Mouse (Mus musculus) kidney, adult 18-20 months (tissue): ENCODE results near the gene Map4k2.
A peak's percentile ranks its signal among the peaks of the same experiment; 100 is the strongest.
"Not testable (repeated sequence)": the region's sequence is repeated elsewhere in the genome, so short reads cannot be mapped to it uniquely, and the experiment has no call there.

Source experiments
- DNase-seq: peaks from one replicate; pipeline ENCODE4 v3.0.0; 2021

Gene Map4k2

DNA sequence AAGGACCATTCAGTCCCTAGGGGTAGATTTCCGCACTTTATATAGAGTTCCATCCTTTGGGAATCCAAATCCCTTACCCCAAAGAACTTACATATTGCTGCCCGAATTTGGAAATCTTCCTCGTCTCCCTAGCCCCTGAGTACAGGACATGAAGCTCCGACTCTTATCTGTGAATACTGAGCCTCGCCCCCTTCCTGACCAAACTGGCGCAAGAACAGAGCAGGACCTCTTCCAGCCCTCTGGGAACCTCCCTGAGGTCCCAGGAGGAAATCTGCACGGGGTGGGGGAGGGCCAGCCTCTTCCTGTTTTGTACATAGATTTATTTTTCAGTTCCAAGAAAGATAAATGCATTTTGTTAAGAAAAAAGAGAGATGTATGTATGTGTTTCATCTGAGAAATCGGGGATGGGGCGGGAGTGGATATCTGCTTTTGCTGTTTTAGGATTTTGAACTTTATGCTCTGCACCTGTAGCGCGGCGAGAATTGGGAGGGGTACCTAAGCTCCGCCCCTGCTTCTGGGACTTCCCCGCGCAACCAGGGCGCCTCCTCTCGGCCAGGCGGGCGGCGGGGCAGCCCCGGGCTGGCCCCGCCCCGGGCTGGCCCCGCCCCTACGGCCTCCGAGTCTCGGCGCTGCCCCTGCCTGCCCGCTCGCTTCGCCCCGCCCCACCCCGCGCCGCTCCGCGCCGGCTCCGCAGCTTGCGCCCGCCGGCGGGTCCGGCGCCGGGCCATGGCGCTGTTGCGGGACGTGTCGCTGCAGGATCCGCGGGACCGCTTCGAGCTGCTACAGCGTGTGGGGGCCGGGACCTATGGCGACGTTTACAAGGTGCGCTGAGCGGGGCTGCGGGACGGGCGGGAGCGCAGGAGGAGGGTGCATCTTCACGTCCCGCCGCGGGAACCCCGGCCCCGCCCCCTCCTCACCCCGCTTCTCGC lies at the start of gene Map4k2:
Gene Map4k2, plus strand, starts transcription at position 612 of the 929 bp plus-strand sequence.
- peak; percentile 89 for DNase-seq

DNA sequence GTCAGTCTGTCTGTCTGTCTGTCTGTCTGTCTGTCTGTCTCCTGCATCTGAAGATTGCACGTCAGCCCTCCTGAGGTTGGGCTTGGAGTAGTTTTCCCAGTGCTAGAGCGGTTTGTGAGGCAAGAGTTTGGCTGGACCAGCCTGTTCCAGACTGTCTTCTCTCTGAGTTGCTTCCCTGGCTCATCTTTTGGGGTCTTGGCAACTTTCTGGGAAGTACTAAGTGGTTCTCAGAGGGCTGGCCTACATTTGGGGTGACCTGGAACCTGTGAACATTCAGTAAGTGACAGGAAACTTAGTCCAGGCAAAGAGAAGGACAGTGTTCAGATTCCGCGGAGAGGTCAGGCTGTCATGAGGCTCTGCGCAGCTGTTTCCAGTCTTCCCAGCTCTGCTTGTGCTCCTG lies 48.7 kb upstream of the Map4k2 start:
- no peak for DNase-seq

DNA sequence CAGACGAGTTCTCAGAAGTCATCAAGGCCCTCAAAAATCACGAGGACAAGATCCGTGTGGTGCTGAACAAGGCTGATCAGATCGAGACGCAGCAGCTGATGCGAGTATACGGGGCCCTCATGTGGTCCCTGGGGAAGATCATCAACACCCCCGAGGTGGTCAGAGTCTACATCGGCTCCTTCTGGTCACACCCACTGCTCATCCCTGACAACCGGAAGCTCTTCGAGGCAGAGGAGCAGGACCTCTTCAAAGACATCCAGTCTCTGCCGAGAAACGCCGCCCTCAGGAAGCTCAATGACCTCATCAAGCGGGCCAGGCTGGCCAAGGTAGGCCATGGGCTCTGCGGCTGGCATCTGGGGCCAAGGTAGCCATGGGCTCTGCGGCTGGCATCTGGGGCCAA lies 46.6 kb upstream of the Map4k2 start:
- no peak for DNase-seq

DNA sequence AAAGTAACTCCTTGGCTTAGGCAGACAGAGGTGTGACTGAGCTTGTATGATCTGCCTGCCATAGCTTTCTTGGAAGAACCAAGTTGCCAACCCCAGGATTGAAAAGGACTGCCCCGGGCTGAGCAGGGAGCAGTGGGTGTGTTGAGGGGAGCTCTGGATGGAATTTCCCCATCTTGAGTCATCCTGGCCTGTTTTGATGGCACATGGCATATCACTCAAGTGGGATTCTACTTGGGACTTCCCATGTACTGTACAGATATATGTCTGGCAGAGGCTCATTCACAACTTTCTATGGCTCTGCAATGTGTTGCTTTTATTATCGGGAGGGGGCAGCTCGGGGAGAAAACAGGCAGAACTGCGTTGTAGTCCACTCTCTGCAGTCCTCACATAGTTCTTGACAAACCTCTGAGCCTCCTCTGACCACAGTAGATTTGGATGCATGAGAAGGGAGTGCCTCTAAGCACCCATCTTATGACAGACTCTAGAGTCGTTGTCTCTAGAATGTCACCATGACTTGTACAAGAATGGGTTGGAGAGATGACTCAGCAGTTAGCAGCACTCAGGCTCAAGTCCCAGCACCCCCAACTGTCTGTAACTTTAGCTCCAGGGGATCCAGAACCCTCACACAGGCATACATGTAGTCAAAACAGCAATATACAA lies 44.3 kb upstream of the Map4k2 start:
- no peak for DNase-seq

DNA sequence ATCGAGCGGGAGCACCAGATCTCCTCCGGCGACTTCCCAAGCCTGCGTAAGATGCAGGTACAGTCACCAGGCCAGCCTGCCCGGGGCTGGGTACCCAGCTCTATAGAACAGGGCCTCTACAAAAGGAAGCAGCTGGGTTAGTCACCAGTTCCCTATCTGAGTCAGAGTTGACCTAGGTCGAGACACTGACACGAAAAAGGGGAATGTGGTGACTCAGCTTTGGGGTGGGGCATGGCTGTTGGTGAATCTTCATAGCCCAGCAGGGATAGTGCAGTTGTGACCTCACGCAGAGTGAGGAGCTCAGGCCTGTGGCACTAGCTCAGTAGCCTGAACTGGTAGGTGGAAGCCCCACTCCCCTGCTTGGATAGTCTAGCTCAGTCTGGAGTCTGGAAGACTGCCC lies 43.3 kb upstream of the Map4k2 start:
- peak; percentile 43 for DNase-seq

DNA sequence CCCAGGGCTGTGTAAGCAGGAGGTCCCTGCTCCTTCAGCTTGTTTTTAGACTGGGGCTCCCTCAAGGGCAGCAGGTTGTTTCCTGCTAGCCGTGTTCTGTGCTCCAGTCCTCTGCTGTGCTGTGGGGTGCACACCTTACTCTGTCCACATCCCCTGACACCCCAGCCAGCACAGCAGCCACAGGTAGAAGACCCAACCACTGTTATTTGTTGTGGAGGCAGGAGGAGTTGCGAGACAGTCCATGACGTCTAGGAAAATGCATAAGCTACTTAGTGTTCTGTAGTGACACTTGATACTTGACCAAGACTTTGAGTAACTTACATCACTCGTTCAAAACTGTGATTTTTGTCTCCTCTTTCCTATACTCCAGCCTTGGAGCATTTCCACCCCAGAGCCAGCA lies 41.9 kb upstream of the Map4k2 start:
- DNase-seq: no peak

DNA sequence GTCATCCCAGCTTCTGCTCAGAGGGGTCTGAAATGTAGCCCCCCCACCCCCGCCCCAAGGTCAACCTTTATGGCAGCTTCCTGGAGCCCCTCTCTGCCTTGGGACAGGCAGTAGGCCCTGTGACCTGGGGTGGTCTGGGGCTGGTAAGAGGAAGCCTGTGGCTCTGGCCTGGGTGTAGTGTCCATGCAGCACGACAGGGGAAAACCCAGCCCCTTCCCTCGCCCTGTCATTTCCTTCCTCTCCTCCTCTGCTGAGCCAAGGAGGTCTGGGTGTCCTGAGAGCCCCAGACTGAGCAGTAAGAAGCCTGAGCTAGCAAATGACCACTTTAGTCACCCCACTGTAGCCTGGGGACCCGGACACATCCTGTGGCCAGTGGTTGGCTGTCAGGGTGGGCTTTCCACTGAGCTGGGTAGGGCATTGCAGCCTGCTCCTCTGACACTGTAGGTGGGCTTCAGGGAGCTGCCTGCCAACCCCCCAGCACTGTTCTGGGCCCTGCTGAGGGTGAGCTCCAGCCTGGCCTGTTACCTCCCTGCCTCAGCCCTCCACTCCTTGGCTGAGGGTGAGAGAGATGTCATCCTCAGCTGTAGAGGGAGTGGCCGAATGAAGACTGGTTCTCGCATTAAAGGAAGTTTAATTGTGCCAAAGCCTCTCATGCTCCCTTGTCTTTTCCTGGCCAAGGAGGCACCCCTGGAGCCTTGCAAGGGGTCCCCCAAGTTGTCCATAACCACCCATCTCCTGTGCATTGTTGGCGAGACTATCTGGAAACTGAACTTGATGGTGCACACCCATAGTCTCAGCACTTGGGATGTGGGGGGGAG lies 41.3 kb upstream of the Map4k2 start:
- DNase-seq: peak; percentile 12

DNA sequence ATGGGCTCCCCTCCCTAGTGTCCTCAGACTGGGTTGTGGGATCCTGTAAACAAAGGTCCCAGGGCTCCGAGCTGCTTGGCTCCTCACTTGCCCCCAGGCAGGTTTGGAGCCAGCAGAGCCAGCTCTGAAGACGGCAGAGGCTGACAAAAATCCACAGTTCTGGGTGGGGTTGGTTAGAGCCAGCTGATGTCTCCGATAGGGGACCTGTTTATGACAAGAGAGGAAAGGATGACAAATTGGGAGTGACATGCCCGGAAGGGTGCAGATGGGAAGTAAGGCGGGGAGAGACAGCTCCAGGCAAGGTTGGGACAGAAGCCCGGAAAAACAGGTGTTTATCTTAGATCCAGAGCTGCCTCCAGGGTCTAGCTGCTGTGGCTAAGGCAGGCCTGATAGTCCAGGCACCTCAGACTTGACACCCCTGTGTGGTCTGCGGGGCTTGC lies 40.5 kb upstream of the Map4k2 start:
- DNase-seq: peak; percentile 22

DNA sequence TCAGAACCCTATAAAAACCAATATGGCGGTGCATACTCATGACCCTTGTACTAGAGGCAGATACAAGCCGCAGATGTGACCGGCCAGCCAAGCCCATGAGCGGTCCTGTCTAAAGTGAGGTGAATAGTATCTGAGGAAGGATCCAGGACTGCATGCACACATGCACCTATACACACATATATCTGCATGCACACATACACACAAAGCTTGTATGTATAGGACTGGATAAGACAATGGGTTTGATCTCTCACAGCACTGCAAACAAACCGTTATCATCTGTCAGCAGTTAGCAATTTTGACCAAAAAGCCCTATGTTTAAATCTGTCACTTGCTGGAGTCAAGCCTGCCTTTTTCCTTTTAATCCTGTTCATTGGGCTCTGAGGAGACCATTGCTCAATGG lies 38.8 kb upstream of the Map4k2 start:
- DNase-seq: no peak

DNA sequence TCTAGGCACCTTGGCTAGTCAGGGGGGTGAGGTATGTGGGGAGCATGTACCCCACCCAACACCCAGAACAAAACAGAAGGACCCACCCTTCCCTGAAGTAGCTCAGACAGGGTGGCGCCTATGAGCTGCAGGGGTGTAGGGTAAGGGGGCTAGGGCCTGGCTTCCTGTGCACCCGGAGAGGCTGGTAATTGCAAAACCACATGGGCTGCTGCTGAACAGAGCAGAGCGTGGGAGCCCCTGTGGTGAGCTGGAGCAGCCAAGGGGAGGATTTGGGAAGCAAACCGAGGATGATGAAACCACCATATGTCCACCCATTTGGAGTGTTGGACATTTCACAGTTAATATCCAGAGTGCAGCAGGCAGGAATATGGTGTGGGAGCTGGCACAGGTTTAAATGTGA lies 38.4 kb upstream of the Map4k2 start:
- no peak for DNase-seq

DNA sequence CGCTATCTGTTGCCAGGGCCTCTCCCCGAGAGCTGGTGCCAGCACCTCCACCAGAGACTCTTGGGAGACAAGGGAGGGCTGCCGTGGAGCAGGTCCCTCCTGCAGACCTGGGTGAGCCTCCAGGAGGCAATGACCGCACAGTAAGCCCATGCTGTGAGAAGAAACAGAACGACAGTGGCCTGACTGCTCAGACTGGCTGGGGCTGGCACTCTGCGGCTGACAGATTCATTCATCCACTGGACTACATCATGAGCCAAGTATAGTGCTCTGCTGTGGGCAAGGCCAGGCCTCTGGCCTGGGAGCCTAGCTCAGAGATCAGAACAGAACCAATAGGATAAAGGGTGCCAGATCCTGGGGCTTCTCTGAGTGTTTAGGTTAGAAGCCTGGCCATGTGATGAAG lies 37.1 kb upstream of the Map4k2 start:
- DNase-seq: peak; percentile 12

DNA sequence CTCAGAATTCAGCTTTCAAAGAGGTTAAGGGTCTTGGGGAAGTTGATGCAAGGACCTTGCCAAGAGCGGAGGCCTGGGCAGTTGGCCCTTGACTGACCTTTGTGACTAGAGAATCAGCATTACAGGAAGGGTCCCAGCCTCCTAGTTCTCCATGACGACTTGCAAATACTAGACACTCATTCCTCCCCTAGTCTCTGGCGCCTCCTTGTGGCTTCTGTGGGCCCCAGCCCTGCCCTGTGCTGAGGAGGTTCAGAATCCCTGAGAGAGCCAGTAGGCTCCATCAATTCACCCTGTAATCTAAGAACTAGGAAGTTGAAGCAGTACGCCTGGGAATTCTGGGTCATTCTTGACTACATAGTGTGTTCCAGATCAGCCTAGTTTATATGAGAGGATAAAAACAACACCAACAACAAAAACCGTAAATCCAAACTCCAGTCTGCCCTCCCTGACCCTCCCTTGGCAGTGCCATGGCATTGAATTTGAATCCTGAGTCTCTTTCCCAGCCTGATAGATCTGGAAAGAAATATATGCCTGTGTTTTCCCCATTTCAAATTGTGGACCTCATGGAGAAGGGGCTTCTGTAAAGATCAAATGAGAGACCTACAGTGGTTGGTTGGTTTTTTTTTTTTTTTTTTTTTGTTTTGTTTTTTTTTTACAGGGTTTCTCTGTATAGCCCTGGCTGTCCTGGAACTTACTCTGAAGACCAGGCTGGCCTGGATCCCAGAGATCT lies 36.0 kb upstream of the Map4k2 start:
- peak; percentile 92 for DNase-seq

DNA sequence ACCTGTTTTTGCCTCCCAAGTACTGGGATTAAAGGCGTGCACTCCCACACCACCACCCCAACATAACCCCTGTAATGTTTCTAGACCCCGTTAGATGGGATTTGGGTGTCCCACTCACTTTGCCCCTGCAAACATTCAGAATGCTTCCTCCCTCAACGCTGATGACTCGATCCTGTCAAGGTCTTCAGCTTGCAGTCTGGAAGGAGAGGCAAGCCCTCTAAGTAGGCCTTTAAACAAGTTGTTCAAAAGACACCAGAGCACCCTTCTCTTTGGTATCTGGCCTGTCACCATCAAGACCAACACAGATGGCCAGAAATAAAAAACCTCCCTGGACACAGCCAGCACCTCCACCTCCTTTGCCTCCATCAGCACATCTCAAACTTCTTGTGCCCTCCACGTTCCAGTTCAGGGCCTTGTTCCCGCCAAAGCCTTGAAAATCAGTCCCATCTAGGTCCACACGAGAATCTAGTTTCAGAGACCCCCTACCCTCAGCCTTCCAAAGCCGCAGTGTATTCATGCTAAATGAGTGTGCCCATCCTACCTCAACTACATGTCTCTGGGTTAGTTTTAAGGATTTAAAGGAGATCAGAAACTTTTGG lies 35.3 kb upstream of the Map4k2 start:
- no peak for DNase-seq

DNA sequence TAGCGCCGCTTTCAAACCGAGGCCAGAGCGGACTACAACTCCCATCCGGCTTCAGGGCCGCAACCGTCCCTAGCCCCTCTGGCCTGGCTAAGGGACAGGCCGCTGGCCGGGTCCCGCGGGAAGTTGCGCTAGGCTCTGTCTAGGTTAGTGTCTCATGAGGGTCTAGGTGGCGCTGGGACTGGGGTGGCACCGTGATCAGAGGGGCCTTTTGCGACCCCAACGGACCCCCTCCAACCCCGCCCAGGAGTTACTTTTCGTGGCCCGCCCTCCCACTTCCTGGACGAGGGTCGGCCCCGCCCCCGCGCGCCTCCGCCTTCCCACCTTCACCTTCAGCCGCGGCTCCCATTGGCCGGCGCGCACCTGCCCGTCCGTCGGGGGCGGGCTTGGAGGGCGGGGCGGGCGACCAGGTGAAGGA lies 34.8 kb upstream of the Map4k2 start, which contains the start of gene Cdc42bpg:
Gene Cdc42bpg, plus strand, starts transcription at position 320 of the 415 bp plus-strand sequence.
- peak; percentile 97 for DNase-seq

DNA sequence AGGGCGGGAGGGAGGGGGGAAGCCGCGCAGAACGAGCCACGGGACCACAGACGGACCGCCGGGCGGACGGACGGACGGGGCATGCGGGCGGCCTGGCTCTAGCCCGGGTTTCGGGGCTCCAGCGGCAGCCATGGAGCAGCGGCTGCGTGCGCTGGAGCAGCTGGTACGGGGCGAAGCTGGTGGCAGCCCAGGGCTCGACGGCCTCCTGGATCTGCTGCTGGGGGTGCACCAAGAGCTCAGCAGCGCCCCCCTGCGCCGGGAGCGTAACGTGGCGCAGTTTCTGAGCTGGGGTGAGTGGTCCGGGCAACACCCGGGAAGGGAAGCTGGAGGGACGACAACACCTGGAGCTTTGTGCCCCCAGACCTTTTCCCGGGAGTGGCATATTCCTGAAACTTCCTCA lies 34.3 kb upstream of the Map4k2 start:
- DNase-seq: peak; percentile 87

DNA sequence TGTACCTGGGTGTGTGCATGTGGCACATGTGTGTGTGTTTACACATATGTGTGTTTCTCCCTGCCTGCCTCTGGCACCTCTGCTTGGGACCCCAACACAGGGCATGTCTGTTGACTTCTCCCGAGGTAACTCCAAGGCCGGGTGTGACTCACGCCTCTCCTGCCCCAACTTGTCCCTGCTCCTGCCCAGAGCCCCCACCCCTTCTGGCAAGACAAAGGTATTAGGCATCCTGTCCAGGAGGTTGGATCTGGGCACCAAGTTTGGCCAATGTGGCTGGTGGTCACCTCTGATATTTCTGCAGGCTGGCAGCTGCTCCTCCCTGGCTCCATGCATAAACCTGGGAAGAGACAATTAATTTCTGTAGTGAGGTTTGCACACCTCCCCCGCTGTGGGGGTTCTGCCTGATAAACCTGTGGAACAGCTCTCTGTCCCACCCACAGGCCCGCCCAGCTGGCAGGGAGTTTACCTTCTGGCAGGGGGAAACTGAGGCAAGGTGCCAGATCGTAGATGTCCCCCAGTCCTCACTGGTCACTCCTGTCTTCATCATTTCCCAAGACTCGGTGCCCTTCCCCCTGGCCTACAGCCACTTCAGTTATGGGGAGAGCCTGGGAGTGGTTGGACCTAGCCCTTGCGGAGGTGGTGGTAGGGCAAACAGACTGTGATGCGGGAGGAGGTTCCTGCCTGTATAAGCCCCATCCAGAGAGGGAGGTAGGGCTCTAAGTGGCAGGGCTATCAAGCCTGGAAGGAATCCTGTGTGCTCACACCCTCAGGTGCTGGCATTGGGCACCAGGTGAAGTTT lies 33.0 kb upstream of the Map4k2 start:
- no peak for DNase-seq

DNA sequence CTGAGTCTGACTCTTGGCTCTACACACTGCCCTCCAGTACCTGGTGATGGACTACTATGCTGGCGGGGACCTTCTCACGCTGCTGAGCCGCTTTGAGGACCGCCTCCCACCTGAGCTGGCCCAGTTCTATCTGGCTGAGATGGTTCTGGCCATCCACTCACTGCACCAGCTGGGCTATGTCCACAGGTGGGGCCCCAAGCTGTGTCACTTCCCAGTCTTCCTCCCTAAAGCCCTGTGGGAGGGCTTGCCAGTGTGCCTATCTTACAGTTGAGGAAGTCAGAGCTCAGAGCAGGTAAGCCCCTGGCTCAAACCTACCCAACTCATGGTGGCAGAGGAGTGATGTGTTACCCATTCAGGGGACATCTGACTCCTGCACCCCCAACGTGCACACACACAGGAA lies 30.8 kb upstream of the Map4k2 start:
- DNase-seq: no peak

DNA sequence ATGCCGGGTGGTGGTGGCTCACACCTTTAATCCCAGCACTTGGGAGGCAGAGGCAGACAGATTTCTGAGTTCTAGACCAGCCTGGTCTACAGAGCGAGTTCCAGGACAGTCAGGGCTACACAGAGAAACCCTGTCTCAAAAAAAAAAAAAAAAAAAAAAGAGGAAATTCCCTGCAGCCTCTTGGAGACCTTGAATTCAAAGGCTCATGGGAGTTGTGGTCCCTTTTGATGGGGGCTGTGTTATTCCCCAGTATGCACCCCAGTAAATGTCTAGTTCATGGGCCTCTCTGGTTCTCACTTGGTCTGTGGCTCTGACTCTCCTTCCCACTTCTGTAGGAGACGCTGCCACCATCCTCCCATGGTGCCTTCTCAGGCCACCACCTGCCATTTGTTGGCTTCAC lies 29.2 kb upstream of the Map4k2 start:
- DNase-seq: not testable (repeated sequence)

DNA sequence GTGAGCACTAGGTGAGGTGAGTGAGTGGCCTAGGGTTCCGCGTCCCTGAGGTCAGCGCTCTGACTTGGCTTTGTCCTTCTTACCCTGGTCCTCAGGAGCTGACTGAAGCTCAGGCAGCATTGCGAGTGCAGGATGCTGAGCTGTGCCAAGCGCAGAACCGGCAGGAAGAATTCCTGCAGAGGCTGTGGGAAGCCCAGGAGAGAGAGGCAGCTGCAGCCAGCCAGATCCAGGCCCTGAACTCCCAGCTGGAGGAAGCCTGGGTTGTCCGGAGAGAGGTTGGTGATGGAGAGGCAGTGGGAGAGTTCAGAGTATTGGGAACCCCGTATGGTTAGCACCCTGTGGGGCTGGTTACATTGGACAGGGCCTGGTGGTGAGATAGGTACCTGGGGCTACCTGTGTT lies 27.1 kb upstream of the Map4k2 start:
- no peak for DNase-seq

DNA sequence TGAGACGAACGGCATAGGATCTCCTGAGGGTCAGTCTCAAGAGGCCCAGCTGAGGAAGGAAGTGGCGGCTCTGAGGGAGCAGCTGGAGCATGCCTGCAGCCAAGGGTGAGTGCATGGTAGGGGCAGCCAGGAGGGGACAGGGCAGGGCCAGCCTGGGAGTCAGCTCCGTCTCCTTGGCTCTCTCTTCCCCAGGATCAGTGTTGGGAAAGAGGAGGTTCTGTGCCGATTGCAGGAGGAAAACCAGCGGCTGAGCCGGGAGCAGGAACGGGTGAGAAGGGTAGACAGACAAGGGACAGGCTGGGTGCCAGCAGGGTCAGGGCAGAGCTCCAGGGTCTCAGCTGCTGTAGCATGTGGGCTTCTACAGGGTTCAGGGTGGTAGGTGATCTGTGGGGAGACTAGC lies 26.4 kb upstream of the Map4k2 start:
- DNase-seq: no peak

DNA sequence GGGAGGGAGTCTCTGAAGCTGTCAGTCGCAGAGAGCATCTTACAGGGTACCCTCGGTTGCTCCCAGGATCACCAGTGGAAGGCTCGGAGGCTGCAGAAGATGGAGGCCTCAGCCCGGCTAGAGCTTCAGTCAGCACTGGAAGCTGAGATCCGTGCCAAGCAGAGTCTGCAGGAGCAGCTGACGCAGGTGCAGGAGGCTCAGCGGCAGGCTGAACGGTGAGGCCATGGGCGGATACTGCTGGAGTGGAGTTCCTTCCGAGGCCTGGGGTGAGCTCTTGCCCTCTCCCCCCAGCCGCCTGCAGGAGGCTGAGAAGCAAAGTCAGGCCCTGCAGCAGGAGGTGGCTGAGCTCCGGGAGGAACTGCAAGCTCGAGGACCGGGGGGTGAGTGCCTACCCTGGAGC lies 25.4 kb upstream of the Map4k2 start:
- DNase-seq: no peak
